Mouse (Mus musculus): Measurements from ENCODE around the gene Ccdc117. TPM values are rescaled to one million over a fixed set of nuclear protein-coding genes. Genes with fewer than 3 reads are reported as not detected.

The Ccdc117 gene
- polyA plus RNA-seq, 1 experiment from 2014 or later, result 18.5 TPM

Other genes starting within 250 kb of the Ccdc117 start
- gene Znrf3, start 97.3 kb downstream of the Ccdc117 start, polyA plus RNA-seq (2015; fragmentation: Nextera tagmentation; extraction: Ambion mirVana), result 7.4 and 10.9 TPM in 2 replicates
- 194 and 213 TPM in 2 replicates for gene Xbp1, start 21.5 kb downstream of the Ccdc117 start, polyA plus RNA-seq (2015; fragmentation: Nextera tagmentation; extraction: Ambion mirVana)
- 0.05 TPM in 1 of 2 replicates, not detected in the other for gene Ankrd36, start 27.5 kb upstream of the Ccdc117 start, polyA plus RNA-seq (2015; fragmentation: Nextera tagmentation; extraction: Ambion mirVana)
- 249 and 266 TPM in 2 replicates for gene Mrps24, start 173.5 kb upstream of the Ccdc117 start, polyA plus RNA-seq (2015; fragmentation: Nextera tagmentation; extraction: Ambion mirVana)
- 18.1 and 20.6 TPM in 2 replicates for gene Urgcp, start 220.2 kb upstream of the Ccdc117 start, polyA plus RNA-seq (2015; fragmentation: Nextera tagmentation; extraction: Ambion mirVana)
- gene Dbnl, start 246.3 kb upstream of the Ccdc117 start, polyA plus RNA-seq (2015; fragmentation: Nextera tagmentation; extraction: Ambion mirVana), result 134 and 147 TPM in 2 replicates

Data from thymus, postnatal 0 days (tissue).